Mouse (Mus musculus): ENCODE measurements around the gene Fam222b. TPM values are rescaled to one million over a fixed set of nuclear protein-coding genes. Genes with fewer than 3 reads are reported as not detected.
A peak's percentile ranks its signal among the peaks of the same experiment; 100 is the strongest.
"Not testable (repeated sequence)": the region's sequence is repeated elsewhere in the genome, so short reads cannot be mapped to it uniquely, and the experiment has no call there.

The Fam222b gene
- total RNA-seq, 2 experiments from 2014 or later: 3.9 to 10.2 TPM

DNA sequence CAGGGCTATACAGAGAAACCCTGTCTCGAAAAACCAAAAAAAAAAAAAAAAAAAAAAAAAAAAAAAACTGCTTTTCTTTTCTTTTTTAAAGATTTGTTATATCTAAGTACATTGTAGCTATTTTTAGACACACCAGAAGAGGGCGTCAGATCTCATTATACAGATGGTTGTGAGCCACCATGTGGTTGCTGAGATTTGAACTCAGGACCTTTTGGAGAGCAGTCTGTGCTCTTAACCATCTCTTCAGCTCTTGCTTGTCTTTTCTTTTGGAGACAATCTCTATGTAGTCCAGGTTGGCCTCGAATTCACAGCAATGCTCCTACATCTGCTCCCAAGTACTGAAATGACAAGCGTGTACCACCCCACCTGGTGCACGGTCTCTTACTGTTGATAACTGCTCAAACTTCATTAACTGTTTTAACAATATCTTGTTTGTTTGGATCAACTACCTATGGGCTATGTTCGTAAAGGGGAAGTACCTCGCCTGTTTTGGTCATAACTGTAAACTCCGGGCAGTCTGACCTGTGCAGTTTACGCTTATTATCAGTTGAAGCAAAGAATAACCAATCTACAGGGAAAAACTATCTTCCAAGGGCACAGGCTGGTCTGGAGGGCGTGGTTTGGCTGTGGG, 81.4 kb downstream of the Fam222b start:
- peak; percentile 56 for ATAC-seq (replicated peaks; ENCODE audit: low FRiP score, low TSS enrichment, poor library complexity, severe bottlenecking)

DNA sequence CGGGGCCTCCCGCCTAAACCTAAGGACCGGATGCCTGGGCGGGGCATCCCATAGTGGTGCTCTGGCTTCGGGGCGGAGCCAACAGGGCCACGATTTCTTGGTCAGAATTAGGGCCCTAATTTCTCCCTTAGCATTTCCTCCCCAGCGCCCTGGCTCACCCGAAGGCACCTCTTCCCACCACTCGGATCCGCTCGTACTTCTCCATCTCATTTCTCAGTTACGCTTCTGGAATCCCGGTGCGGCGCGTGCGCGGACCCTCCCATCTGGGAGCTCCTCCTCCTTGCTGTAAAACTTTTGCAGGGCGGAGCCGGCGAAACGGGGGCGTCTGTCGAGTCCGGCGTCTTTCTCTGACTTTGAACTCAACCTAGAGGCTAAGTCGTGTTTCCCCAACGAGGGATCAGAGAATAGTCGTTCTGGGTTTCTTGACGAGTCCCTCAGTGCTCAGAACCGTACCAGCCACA, 82.0 kb downstream of the Fam222b start, which contains the start of the genes Nek8 and Tlcd1:
Gene Nek8, minus strand, starts transcription at position 274 of the 461 bp plus-strand sequence.
Gene Tlcd1, plus strand, starts transcription at position 310 of the 461 bp plus-strand sequence.
- ATAC-seq (replicated peaks; ENCODE audit: low FRiP score, low TSS enrichment, poor library complexity, severe bottlenecking): peak; percentile 33

DNA sequence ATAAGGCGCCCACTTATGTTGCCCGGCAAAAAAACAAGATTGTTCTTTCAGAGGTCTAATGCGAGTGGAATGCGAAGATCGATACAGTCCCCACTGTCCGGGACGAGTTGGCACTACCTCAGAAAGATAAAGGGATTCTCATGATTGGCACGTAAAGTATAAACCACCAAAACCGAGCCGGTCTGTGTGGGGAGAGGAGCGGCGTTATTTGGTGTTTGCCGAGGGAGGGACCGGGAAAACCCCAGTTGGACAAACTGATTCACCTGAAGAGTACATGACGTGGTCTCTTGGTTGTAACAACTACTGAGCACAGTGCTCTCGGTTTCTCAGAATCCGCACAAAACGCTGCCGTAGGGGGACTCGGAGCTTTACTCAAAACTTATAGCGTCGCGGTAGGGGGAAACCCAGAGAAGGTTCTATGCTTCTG, 82.5 kb downstream of the Fam222b start:
- no peak for ATAC-seq (replicated peaks; ENCODE audit: low FRiP score, low TSS enrichment, poor library complexity, severe bottlenecking)

DNA sequence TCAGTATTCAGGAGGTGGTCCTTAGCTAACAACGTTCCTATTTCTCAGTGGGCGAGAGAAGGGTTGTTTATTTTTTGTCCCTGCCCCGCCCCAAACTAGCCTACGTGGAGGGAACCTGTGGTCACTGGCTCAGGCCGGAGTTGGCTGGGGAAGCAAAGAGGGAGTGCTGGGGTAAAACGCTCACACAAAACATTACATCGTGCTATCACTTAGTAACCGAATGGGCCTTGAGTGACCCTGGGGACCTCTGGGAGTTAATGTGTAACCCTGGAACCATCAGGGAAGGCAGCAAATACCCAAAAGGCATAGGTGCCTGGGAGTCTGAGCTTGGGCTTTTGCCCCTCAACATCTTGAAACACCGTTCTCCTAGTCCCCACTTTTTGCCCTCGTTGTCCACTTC, 83.0 kb downstream of the Fam222b start:
- ATAC-seq (replicated peaks; ENCODE audit: low FRiP score, low TSS enrichment, poor library complexity, severe bottlenecking): no peak

DNA sequence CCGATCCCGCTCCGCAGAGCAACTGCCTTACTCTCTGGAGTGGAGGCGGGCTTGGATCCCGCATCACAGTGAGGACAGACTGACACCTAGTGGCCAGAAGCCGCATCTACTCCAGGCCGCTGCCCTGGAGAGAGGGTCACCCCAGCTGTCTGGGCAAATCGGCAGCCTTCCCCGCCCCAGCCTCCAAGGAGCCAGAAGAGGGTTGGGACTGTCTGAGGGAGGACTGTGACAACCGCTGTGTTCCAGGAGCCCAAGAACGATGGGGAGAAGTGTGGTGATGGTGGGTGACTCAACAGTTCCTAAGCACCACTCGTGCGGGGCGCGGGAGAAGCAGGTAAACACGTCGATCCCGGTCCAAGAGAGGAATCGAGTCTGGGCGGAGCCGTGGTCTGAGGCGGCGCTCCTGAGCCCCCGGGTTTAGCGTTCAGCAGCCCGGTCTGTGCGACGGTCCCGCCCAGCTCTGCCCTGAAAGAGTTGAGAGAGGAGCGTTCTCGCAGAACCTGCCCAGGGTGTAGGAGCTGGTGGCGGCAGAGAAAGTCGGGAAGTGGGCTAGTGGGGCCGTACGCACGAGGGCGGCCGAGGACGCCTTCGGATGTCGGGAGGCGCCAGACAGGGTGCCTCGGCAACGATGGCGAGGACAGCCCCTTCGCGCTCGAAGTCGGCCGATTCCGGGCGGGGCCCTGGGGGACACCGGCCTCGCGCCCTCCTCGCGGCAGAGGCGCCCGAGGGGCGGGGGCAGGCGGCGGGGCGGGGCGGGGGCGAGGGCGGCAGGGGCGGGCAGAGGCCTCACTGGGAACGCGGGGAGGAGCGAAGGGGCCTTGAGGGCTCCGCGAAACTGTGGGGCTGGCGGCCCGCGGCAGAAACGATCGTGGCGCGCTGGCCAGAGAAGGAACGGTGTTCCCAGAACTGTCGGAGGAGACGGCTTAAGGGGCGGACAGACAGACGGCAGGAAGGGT, 83.7 kb downstream of the Fam222b start:
- ATAC-seq (replicated peaks; ENCODE audit: low FRiP score, low TSS enrichment, poor library complexity, severe bottlenecking): peak; percentile 64

DNA sequence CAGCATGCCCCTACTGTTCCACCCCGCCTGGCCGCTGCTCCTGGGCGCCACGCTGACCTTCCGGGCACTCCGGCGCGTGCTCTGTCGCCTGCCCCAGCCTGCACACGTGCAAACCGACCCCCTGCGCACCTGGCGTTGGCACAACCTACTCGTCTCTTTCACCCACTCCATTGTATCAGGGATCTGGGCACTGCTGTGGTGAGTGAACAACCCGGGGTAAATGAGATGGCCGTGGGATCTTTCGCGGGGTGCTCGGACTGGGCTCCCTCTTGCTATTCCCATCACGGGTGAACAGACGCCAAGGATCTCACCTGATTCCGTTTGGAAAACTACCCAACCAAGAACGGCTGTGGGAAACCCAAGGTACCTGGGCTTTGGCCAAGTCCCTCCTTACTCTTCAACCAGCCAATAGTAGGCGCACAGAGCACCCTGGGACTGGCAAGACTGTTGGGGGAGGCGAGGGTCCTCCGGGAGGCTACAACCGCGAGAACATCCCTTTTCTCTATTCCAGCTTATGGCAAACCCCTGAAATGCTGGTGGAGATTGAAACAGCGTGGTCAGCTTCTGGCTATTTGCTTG, 84.5 kb downstream of the Fam222b start:
- no peak for ATAC-seq (replicated peaks; ENCODE audit: low FRiP score, low TSS enrichment, poor library complexity, severe bottlenecking)

DNA sequence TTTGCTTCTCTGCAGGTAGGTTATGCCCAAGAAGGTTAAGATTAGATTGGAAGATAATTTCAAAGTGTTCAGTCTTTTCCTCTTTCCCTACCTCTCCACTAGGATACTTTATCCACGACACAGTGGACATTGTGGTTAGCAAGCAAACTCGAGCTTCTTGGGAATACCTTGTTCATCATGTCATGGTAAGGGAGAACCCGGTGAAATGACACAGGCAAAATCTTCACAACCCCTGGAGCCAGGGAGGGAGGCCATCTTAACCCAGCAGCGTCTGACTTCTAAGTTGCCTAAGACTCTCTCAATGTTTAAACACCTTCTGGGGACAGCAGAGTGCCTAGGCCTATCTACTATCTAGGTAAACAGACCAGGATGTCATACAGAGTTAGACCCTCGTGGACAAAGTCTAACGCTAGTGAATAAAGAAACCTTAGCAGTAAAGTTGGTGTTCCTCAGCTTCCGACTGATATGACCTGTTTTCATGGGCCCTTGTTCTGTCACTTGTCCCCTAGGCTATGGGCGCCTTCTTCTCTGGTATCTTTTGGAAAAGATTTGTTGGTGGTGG, 85.1 kb downstream of the Fam222b start:
- ATAC-seq (replicated peaks; ENCODE audit: low FRiP score, low TSS enrichment, poor library complexity, severe bottlenecking): no peak

DNA sequence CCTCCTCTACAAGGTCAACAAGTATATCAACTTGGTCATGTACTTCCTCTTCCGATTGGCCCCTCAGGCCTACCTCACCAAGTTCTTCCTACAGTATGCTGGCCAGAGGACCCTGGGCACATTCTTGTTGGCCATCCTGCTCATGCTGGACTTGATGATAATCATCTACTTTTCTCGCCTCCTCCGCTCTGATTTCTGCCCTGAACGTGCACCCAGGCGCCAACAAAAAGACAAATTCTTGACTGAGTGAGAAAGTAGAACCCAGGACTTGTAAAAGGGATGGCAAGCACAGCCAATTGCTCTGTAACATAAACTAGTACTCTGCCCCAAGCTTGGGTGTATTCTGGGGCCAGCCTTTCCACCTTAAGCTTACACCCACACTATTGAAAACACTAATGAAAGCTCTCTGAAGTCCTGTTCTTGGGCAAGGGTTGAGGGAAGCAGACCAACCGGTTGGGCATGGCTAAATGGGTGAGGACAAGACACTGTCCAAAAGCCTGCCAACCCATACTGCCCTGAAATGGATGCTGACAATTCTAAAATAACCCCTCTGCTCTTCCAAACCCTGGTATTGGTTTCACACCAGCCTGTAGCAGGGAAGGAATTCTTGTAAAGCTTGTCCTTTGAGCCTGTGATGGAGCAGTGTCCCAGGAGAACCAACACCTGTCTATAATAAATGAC, 85.8 kb downstream of the Fam222b start:
- no peak for ATAC-seq (replicated peaks; ENCODE audit: low FRiP score, low TSS enrichment, poor library complexity, severe bottlenecking)

DNA sequence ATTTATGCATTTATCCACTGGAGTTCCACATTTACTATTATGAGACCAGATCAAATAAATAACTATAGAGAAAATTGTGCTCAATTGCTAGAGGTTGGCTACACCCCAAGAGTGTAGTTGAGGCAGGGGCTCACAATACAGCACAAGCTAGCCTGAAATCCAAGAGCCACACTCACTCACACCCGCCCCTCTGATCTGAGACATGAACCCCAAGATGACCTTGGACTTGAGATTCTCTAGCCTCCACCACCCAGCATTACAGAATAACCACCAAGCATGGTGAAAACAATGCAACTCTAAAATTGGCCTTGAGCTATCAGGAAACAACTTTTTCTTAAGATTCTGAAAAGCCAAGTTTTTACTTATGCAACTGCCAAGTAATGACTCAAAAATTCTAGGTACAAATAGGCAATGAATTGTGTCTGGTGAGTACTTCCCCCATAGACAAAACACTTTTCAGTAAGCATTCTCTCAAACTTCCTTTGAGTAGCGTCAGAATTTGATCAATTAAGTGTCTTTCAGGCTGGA, 87.4 kb downstream of the Fam222b start:
- ATAC-seq (replicated peaks; ENCODE audit: low FRiP score, low TSS enrichment, poor library complexity, severe bottlenecking): no peak

DNA sequence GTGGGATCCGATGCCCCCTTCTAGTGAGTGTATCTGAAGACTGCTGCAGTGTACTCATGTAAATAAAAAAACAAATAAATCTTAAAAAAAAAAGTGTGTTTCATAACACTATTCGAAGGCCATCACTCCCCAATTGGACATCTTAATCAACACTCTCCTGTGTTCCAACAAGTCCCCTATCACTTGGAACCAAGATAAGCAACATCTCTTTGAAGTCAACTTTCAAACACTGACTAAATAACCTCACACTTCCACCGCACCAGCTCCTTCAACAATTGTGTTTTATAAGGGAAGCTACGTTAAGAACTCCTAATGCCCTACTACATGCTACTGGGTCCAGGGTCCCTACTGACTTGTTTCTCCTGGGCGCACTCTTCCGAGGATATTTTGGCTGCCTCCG, 88.0 kb downstream of the Fam222b start:
- ATAC-seq (replicated peaks; ENCODE audit: low FRiP score, low TSS enrichment, poor library complexity, severe bottlenecking): no peak

DNA sequence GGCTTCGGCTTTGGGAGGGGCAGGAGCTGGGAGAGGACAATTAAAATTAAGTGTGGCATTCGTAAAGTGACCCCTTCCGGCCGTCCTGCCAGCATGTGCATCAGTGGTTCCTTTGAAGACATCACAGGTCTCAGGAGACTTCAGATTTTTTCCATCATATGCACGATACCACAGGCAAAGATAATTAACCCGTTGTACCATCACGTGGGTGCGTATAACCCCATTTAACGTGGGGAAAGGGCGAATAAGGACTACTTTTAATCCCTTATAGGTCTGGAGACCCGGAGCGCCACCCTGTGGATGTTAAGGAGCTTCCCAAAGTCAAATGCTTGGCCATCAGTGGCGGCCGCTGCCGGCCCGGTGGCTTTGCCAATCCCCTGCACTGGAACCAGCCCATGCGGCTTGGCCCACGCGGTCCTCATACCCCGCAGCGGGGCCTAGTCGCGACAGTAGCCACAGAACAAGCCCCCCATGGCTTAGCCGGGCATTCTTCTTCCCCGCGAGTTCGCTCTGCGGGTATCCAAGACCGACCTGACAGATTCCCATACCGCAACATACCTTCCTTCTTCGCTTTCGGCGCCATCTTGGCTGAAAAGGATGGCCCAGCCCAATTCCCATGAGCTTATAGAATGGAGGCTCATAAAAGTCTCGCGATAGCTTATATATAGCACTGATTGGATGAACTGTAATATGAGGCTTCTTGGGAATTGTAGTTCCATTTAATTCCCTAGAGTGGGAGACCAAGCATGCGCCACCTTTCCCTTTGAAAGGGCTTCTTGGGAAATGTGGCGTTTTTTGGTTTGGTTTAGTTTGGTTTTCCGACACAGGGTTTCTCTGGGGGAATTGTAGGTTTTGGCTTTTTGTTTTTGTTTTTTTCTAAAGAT, 88.7 kb downstream of the Fam222b start, which contains the start of gene Rpl23a:
Gene Rpl23a, minus strand, starts transcription at position 624 of the 884 bp plus-strand sequence.
- peak; percentile 75 for ATAC-seq (replicated peaks; ENCODE audit: low FRiP score, low TSS enrichment, poor library complexity, severe bottlenecking)

DNA sequence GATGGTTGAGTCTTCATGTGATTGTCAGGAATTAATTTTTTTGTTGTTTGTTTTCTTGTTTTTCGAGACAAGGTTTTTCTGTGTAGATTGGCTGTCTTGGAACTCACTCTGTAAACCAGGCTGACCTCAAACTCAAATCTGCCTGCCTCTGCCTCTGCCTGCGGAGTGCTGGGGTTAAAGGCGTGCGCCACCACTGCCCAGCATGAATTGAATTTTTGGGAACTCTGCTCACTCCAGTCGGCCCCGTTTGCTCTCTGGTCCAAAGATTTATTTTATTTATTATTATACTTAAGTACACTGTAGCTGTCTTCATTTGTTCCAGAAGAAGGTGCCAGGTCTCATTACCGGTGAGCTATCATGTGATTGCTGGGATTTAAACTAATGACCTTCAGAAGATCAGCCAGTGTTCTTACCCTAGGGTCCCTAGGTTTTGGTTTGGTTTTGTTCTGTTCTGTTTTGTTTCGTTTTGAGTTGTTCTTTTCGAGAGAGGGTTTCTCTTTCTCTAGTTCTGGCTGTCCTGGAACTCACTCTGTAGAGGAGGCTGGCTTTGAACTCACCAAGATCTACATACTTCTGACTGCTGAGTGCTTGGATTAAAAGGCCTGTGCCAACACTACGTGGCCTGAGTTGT, 89.5 kb downstream of the Fam222b start:
- no peak for ATAC-seq (replicated peaks; ENCODE audit: low FRiP score, low TSS enrichment, poor library complexity, severe bottlenecking)

DNA sequence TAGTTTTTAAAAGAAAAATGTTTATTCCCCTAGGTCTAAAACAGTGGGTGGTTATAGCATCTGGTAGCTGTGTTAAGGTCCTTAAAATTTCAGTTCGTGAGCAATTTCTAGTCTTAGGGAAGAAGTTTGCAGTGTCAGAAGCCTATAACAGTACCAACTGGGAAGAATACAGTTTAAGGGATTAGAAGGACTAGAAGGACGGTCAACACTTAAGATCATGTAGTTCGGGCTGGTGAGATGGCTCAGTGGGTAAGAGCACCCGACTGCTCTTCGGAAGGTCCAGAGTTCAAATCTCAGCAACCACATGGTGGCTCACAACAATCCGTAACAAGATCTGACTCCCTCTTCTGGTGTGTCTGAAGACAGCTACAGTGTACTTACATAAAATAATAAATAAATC, 90.2 kb downstream of the Fam222b start:
- ATAC-seq (replicated peaks; ENCODE audit: low FRiP score, low TSS enrichment, poor library complexity, severe bottlenecking): not testable (repeated sequence)

DNA sequence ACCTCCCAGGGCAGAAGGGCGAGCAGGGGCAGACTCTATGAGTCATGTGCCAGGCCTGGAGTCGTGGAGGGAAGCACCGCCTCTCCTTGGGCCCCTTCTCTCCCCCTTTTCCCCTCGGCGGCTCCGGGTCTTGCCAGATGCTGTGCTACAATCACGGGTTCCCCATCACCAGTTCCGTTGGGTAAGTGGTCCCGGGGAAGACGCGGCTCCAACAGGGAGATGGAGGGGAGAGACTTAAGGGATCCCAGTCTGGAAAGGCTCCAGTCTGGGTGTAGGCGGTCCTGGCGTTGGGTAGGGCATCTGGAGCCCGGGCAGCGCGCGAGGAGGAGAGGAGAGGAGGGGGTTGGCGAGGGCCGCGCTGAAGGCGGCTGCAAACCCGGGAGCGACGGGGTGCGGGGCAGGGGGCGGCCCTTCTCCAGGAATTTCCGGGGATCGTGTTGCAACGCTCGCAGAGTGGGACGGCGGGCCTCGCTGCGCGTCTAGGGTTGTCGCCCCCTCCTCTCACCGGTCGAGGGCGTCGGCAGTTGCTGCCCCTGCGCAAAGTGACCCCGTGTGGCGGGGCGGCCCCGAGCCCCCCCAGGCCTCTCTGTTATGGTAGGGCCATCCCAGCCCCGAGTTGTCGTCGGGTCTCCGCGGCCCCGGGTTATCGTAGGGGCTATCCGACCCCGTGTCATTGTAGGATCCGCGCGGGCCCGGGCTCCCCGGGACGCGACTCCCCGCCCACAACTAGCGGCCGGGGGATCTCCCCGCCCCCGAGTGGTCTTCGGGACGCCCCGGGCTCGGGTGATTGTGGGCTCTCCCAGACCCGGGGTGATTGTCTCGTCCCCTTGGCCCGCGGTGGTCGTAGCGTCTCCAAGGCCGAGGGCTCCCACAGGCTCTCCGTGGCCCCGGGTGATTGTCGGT, 94.1 kb downstream of the Fam222b start, which contains the start of gene Rab34:
Gene Rab34, plus strand, starts transcription at position 100 of the 903 bp plus-strand sequence.
- ATAC-seq (replicated peaks; ENCODE audit: low FRiP score, low TSS enrichment, poor library complexity, severe bottlenecking): no peak

DNA sequence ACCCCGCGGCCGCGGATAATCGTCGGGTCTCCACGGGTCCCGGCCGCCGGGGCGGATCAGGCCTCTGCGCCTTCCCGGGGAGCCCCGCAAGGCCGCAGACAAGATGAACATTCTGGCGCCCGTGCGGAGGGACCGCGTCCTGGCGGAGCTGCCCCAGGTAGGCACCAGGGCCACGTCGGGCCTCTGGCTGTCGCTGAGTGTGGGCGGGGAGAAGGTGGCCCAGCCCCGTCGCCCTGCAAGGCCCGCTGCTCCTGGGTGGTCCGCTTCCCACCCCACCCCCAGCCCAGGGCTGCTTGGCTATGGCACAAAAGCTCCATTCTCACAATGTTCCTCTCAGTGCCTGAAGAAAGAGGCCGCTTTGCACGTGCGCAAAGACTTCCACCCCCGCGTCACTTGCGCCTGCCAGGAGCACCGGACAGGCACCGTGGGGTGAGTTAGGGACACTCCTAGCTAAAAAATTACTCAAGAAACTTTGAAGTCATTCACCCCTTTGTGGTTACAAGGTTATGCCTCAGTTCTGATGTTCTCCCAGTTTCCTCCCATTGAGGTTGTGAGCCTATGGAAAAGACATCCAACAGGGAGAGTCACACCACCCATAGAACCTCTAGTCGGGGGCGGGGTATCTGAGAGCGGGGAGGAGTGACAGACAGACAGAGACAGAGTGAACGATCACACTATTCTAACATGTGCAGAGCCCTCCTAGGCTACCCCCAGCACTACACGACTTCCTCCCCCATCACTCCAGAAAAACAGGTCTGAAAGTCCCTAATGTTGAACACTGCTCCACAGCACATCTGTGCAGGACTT, 95.0 kb downstream of the Fam222b start:
- peak; percentile 41; the same call in 1 of the 2 replicates for ATAC-seq (replicated peaks; ENCODE audit: low FRiP score, low TSS enrichment, poor library complexity, severe bottlenecking)

DNA sequence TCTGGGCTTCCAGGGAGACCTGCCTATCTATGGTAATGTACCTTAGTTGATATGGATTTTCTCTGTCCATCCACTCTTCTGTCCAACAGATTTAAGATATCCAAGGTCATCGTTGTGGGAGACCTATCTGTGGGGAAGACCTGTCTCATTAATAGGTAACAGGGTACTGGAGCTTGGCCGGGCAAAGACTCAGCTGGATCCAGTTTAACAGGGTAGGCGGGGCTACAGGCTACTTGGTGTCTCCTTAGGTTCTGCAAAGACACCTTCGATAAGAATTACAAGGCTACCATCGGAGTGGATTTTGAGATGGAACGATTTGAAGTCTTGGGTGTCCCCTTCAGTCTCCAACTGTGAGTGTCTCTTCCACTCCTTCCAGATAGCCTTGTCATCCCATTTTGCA, 95.6 kb downstream of the Fam222b start:
- no peak for ATAC-seq (replicated peaks; ENCODE audit: low FRiP score, low TSS enrichment, poor library complexity, severe bottlenecking)
